Mouse (Mus musculus) small intestine, adult 2 months (tissue): ENCODE results near the gene Vegfd.

Source experiments
- CTCF ChIP-seq: fragments of 200-500 bp; IDR thresholded peaks from 2 replicates; pipeline ENCODE4 v1.5.1; 2012; ENCODE audit warnings: low read depth, mild to moderate bottlenecking, control low read depth, inconsistent platforms, low read length, moderate library complexity, mixed read lengths; ENCODE audit not compliant: insufficient replicate concordance, insufficient read length; ENCODE audit errors: extremely low read depth
- POLR2A ChIP-seq: fragments of 200-500 bp; IDR thresholded peaks from 2 replicates; pipeline ENCODE4 v1.6.1; 2012; ENCODE audit warnings: low read depth, mild to moderate bottlenecking, control low read depth, inconsistent platforms, low read length, moderate library complexity

- TF ChIP-seq CTCF (no peak), POLR2A (no peak)
Measured at GRCm38 (mm10) chrX:164447682-164448071, 74.5 kb downstream of the Vegfd start.
